Mouse (Mus musculus) ES-E14 (cell line): Measurements from ENCODE around the gene Fyn. TPM values are rescaled to one million over a fixed set of nuclear protein-coding genes. Genes with fewer than 3 reads are reported as not detected.

Experiments used
- DNase-seq: peaks from one replicate; pipeline ENCODE4 v3.0.0-alpha.2; 2013; ENCODE audit warnings: low read depth, low spot score
- H3K27ac ChIP-seq: 2 replicates; pipeline ENCODE4 v1.5.1; 2012; ENCODE audit warnings: low read depth, mild to moderate bottlenecking, low read length, moderate library complexity, mixed read lengths; ENCODE audit not compliant: poor library complexity, insufficient read depth, severe bottlenecking
- H3K36me3 ChIP-seq: 2 replicates; pipeline ENCODE4 v1.6.1; 2012; ENCODE audit warnings: mild to moderate bottlenecking, low read length, moderate library complexity, mixed read lengths; ENCODE audit not compliant: control insufficient read depth, poor library complexity, insufficient read depth, severe bottlenecking
- H3K4me1 ChIP-seq, 2 experiments: fragments of 150-350 bp in 1 of 2; sonication (generic) in 1 of 2; 2 replicates each; pipeline ENCODE4 v1.6.1; 2012; ENCODE audit warnings: low read length in 2 of 2, mild to moderate bottlenecking in 1 of 2, mixed read lengths in 1 of 2; ENCODE audit not compliant: control insufficient read depth in 2 of 2, insufficient read depth in 2 of 2, poor library complexity in 1 of 2
- H3K4me3 ChIP-seq, 2 experiments: fragments of 150-350 bp in 1 of 2; sonication (generic) in 1 of 2; 2 replicates each; pipeline ENCODE4 v1.5.1; 2012; ENCODE audit warnings: low read length in 2 of 2, low read depth in 1 of 2, mild to moderate bottlenecking in 1 of 2, mixed read lengths in 1 of 2; ENCODE audit not compliant: insufficient read depth in 1 of 2, poor library complexity in 1 of 2, severe bottlenecking in 1 of 2
- H3K9ac ChIP-seq: 2 replicates; pipeline ENCODE4 v1.6.1; 2012; ENCODE audit warnings: low read depth, mild to moderate bottlenecking, low read length, mixed read lengths; ENCODE audit not compliant: poor library complexity, insufficient read depth, severe bottlenecking
- H3K9me3 ChIP-seq: fragments of 150-350 bp; sonication (generic); 2 replicates; pipeline ENCODE4 v1.6.1; 2012; ENCODE audit warnings: low read depth, mild to moderate bottlenecking, low read length; ENCODE audit not compliant: control insufficient read depth, insufficient read depth
- CHD2 ChIP-seq: IDR thresholded peaks from 2 replicates; pipeline ENCODE4 v1.6.1; 2014; ENCODE audit warnings: mild to moderate bottlenecking, low read depth, low read length, inconsistent platforms
- HCFC1 ChIP-seq: IDR thresholded peaks from 2 replicates; pipeline ENCODE4 v1.6.1; 2012; ENCODE audit warnings: low read length, inconsistent platforms, borderline replicate concordance; ENCODE audit not compliant: insufficient read depth
- MAFK ChIP-seq: IDR thresholded peaks from 2 replicates; pipeline ENCODE4 v1.6.1; 2014; ENCODE audit warnings: mild to moderate bottlenecking, low read depth, low read length, inconsistent platforms; ENCODE audit not compliant: insufficient read depth
- ZC3H11A ChIP-seq: IDR thresholded peaks from 2 replicates; pipeline ENCODE4 v1.6.1; 2012; ENCODE audit warnings: low read depth, mild to moderate bottlenecking, inconsistent platforms, low read length, borderline replicate concordance
- ZNF384 ChIP-seq: IDR thresholded peaks from 2 replicates; pipeline ENCODE4 v1.6.1; 2012; ENCODE audit warnings: low read depth, low read length, inconsistent platforms
- in situ Hi-C, 2 experiments: fragments of 600-800 bp; cut with MboI; formaldehyde crosslinking; loops; one replicate each; pipeline ENCODE4 v1.15.1; 2025; ENCODE audit warnings: low sequenced_read_pairs in 2 of 2, inconsistent platforms in 1 of 2; ENCODE audit not compliant: unreplicated experiment in 2 of 2
- total RNA-seq: library from RNA; depleted of rRNA; stranded (reverse); fragments of 300-350 nt; gene quantifications from 2 replicates; pipeline ENCODE4 v1.2.3, GENCODE M21; 2012

Gene Fyn
- total RNA-seq, 1 experiment: 14.6 TPM

DNA sequence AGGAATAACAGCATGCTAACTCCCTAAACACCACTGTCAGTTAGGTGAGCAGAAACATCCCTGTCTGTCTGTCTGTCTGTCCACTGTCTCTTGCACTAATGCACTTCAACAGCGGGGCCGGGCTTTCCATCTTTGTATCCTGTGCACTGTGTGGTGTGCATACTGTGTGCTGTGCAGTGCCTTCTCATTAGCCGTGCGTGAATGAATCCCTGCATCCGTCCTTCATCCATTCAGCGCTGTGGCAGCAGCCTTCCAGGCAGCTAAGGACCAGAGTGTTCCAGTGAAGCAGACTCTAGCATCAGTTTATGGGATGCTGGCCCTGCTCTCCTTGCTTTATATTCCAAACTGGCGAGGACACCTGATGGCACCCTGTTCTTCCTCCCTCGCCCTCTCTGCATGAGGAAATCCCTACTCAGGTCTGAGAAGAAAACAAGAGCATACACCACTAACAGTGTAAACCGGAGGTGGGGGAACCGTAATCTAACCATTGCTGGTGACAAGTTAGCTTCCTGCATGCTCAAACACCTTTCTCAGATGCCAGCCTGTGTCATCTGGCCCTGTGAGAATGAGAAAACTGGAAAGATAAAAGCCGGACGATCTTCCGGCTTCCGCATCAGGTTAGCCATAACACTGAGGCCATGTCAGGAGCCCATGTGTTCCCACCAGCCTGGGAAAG lies 119.2 kb downstream of the Fyn start:
- H3K9ac ChIP-seq: no peak overlapping the region
- in situ Hi-C loops: no loop called here
- no peak for DNase-seq
- no peak for TF ChIP-seq CHD2
- TF ChIP-seq ZNF384: no peak
- TF ChIP-seq HCFC1: no peak
- no peak for TF ChIP-seq ZC3H11A
- no peak for TF ChIP-seq MAFK
- H3K4me1 ChIP-seq: no peaks in the 10 kb centered on the region
- no peak overlapping the region for H3K27ac ChIP-seq
- no peaks in the 10 kb centered on the region for H3K36me3 ChIP-seq
- no peaks in the 10 kb centered on the region for H3K9me3 ChIP-seq
- H3K4me3 ChIP-seq: no peak overlapping the region

DNA sequence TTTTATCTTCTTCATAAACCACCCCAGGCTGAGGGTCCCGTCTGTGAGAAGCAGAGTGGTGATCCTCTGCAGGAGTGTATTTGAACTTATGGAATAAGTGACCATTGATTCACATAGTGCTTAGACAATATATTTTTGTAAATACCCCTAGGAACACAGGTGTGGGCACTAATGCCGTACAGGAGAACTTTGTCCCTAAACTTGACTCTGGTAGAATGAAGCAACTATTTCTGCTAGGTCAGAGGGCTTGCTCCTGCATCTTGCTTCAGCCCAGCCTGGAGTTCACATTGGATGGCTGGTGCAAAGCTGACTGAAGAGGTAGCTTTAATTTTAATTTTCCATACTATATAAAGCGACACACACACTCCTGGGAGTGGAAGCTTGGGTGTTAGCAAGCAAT lies 119.9 kb downstream of the Fyn start:
- no peak for DNase-seq
- no peaks in the 10 kb centered on the region for H3K36me3 ChIP-seq
- H3K4me3 ChIP-seq: no peak overlapping the region
- H3K4me1 ChIP-seq: no peaks in the 10 kb centered on the region
- no peaks in the 10 kb centered on the region for H3K9me3 ChIP-seq
- in situ Hi-C loops: no loop called here
- TF ChIP-seq ZC3H11A: no peak
- TF ChIP-seq ZNF384: no peak
- TF ChIP-seq CHD2: no peak
- H3K9ac ChIP-seq: no peak overlapping the region
- no peak overlapping the region for H3K27ac ChIP-seq

DNA sequence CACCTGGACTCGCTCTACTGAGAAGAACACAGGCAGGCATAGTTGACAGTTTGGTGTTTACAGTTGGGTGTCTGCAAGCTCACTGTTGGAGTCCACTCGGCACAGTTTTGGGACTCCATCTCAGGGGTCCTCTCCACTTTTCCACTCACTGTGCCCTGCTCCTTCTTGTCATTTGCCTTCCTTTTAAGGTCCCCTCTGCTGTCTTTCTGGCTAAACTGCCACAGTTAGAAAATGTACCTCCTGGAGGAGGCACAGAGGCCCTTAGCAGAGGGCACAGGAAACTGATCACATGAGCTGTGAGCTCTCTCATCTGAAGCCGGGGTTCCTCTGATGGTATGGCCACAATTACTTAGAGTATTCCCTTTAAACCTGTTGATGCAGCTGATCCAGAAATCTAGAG lies 120.3 kb downstream of the Fyn start:
- Histone ChIP-seq H3K36me3 (no peaks in the 10 kb centered on the region), H3K4me3 (no peak overlapping the region), H3K9ac (no peak overlapping the region), H3K27ac (no peak overlapping the region), H3K9me3 (no peaks in the 10 kb centered on the region), H3K4me1 (no peaks in the 10 kb centered on the region)
- TF ChIP-seq ZC3H11A (no peak), CHD2 (no peak), HCFC1 (no peak), ZNF384 (no peak), MAFK (no peak)
- no peak for DNase-seq
- in situ Hi-C loops: no loop called here

DNA sequence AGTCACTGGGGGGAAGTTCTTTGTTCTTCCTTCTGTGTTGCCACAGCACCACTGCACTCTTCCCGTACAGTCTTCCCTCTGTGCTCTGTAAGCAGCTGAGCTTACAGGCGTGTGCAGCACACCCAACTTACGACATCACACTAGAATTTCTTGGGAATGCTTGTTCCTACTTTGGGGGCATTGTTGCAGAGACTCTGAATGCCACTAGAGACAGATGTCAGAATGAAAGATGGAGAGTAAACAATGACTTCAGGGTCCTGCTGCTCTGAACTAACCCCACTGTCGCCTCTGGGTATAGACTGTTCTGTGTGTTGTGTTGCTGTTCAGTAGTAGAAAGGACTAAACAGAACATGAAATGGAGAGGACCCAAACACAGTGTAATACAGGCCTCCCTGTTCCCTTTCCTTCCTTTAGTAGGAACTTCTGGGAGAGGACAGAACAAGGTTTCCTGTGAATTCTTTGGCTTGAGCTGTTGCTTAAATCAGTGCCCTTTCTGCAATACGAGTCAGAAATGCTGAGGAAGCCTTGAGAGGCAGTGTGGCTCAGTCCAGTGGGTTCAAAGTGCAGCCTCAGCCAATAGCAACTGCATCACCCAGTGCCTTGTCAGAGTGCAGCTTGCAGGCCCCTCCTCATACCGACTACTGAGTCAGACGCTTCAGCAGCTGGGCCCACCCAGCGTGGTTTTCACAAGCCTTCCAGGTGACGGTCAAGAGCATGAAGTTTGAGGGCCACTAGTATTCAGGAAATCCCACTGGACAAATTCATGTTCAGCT lies 121.9 kb downstream of the Fyn start:
- H3K27ac ChIP-seq: no peak overlapping the region
- no peaks in the 10 kb centered on the region for H3K9me3 ChIP-seq
- TF ChIP-seq ZNF384: no peak
- TF ChIP-seq CHD2: no peak
- no peak for TF ChIP-seq HCFC1
- TF ChIP-seq MAFK: no peak
- no peak for TF ChIP-seq ZC3H11A
- in situ Hi-C loops: no loop called here
- no peaks in the 10 kb centered on the region for H3K4me1 ChIP-seq
- no peaks in the 10 kb centered on the region for H3K36me3 ChIP-seq
- no peak overlapping the region for H3K9ac ChIP-seq
- no peak for DNase-seq
- no peak overlapping the region for H3K4me3 ChIP-seq
